Mouse (Mus musculus) heart, embryonic 11.5 days (tissue): ENCODE measurements around the gene Siva1. TPM values are rescaled to one million over a fixed set of nuclear protein-coding genes. Genes with fewer than 3 reads are reported as not detected.
A peak's percentile ranks its signal among the peaks of the same experiment; 100 is the strongest.

Source experiments
- ATAC-seq: fragments of 200-750 bp; cut with Nextera tagmentation; replicated peaks from 2 replicates; pipeline ENCODE4 v1.8.0; 2017; ENCODE audit warnings: moderate library complexity; ENCODE audit not compliant: insufficient number of reproducible peaks, low FRiP score, low TSS enrichment
- H3K27ac ChIP-seq: fragments of 300-500 bp; sonication (generic); 2 replicates; pipeline ENCODE4 v1.5.1; 2014; ENCODE audit warnings: mild to moderate bottlenecking, low read depth, low read length
- H3K27me3 ChIP-seq: fragments of 300-500 bp; sonication (generic); 2 replicates; pipeline ENCODE4 v1.6.1; 2014; ENCODE audit warnings: mild to moderate bottlenecking, low read length, mixed read lengths; ENCODE audit not compliant: control insufficient read depth, insufficient read depth
- H3K36me3 ChIP-seq: fragments of 300-500 bp; sonication (generic); 2 replicates; pipeline ENCODE4 v1.6.1; 2014; ENCODE audit warnings: mild to moderate bottlenecking, low read length, moderate library complexity, mixed read lengths; ENCODE audit not compliant: control insufficient read depth, insufficient read depth
- H3K4me1 ChIP-seq: fragments of 300-500 bp; sonication (generic); 2 replicates; pipeline ENCODE4 v1.6.1; 2014; ENCODE audit warnings: low read length; ENCODE audit not compliant: control insufficient read depth, insufficient read depth
- H3K4me2 ChIP-seq: fragments of 300-500 bp; sonication (generic); 2 replicates; pipeline ENCODE4 v1.6.1; 2014; ENCODE audit warnings: mild to moderate bottlenecking, moderate library complexity
- H3K4me3 ChIP-seq: fragments of 300-500 bp; sonication (generic); 2 replicates; pipeline ENCODE4 v1.5.1; 2014; ENCODE audit warnings: low read depth, low read length
- H3K9ac ChIP-seq: fragments of 300-500 bp; sonication (generic); 2 replicates; pipeline ENCODE4 v1.6.1; 2014; ENCODE audit warnings: mild to moderate bottlenecking, low read depth, low read length, moderate library complexity
- H3K9me3 ChIP-seq: fragments of 300-500 bp; sonication (generic); replicated peaks from 2 replicates; pipeline ENCODE4 v1.6.1; 2016; ENCODE audit warnings: low read length; ENCODE audit not compliant: control insufficient read depth
- WGBS: fragments of 180-500 bp; shearing (Covaris S2); extraction: QIAGEN DNeasy Blood & Tissue Kit; methylation state at CpG from one replicate; pipeline ENCODE4 v1.1.7; 2014; ENCODE audit not compliant: insufficient replicate concordance; 5-methylcytosine and 5-hydroxymethylcytosine counted together
- polyA plus RNA-seq: library from polyadenylated mRNA; unstranded; fragments of >200 nt; fragmentation: Nextera tagmentation; extraction: Ambion mirVana; gene quantifications from 2 replicates; pipeline ENCODE4 v1.2.1, GENCODE M21; 2014

Siva1 gene
- polyA plus RNA-seq, 1 experiment from 2014 or later = 141 TPM

GRCm38 (mm10) chr12:112604022-112604421 is 40.5 kb upstream of the Siva1 start:
- no peak overlapping the region for H3K27ac ChIP-seq
- no peak overlapping the region for H3K9ac ChIP-seq
- 78% methylated on average over 5 of the region's 5 CpGs for WGBS
- H3K27me3 ChIP-seq = no peaks in the 10 kb centered on the region
- no peak for ATAC-seq
- H3K4me1 ChIP-seq = peaks cover 19% of the 10 kb centered on the region
- H3K9me3 ChIP-seq = no peaks in the 10 kb centered on the region
- no peak overlapping the region for H3K4me2 ChIP-seq
- peaks cover 5% of the 10 kb centered on the region; the same call in 1 of the 2 replicates for H3K36me3 ChIP-seq
- H3K4me3 ChIP-seq = no peak overlapping the region

GRCm38 (mm10) chr12:112604709-112605649 is 39.5 kb upstream of the Siva1 start:
- Histone ChIP-seq H3K4me1 (peaks cover 10% of the 10 kb centered on the region; the same call in 1 of the 2 replicates), H3K9ac (no peak overlapping the region), H3K27ac (no peak overlapping the region), H3K27me3 (no peaks in the 10 kb centered on the region), H3K9me3 (no peaks in the 10 kb centered on the region), H3K4me3 (no peak overlapping the region), H3K4me2 (no peak overlapping the region), H3K36me3 (peaks cover 9% of the 10 kb centered on the region)
- 68% methylated on average over 20 of the region's 20 CpGs for WGBS
- no peak for ATAC-seq

- no peaks in the 10 kb centered on the region for H3K27me3 ChIP-seq
- peaks cover 10% of the 10 kb centered on the region for H3K36me3 ChIP-seq
- WGBS = 43% methylated on average over 6 of the region's 6 CpGs
- H3K4me3 ChIP-seq = no peak overlapping the region
- H3K27ac ChIP-seq = no peak overlapping the region
- no peak overlapping the region for H3K9ac ChIP-seq
- no peak for ATAC-seq
- H3K4me2 ChIP-seq = no peak overlapping the region
- H3K4me1 ChIP-seq = peaks cover 5% of the 10 kb centered on the region; the same call in 1 of the 2 replicates
- no peaks in the 10 kb centered on the region for H3K9me3 ChIP-seq
These were observed 38.7 kb upstream of the Siva1 start for GRCm38 (mm10) chr12:112605766-112606165.

GRCm38 (mm10) chr12:112606998-112607397 is 37.5 kb upstream of the Siva1 start:
- Histone ChIP-seq H3K27me3 (no peaks in the 10 kb centered on the region), H3K27ac (no peak overlapping the region), H3K36me3 (peaks cover 13% of the 10 kb centered on the region), H3K4me1 (peaks cover 5% of the 10 kb centered on the region; the same call in 1 of the 2 replicates), H3K9me3 (no peaks in the 10 kb centered on the region), H3K9ac (no peak overlapping the region), H3K4me3 (no peak overlapping the region), H3K4me2 (no peak overlapping the region)
- no peak for ATAC-seq
- WGBS = 69% methylated on average over 6 of the region's 6 CpGs

GRCm38 (mm10) chr12:112609031-112609430 is 35.4 kb upstream of the Siva1 start:
- Histone ChIP-seq H3K27ac (no peak overlapping the region), H3K9me3 (no peaks in the 10 kb centered on the region), H3K36me3 (peaks cover 11% of the 10 kb centered on the region), H3K9ac (no peak overlapping the region), H3K27me3 (no peaks in the 10 kb centered on the region), H3K4me2 (no peak overlapping the region), H3K4me3 (no peak overlapping the region), H3K4me1 (peaks cover 5% of the 10 kb centered on the region; the same call in 1 of the 2 replicates)
- no peak for ATAC-seq
- 82% methylated on average over 10 of the region's 10 CpGs for WGBS

- ATAC-seq = no peak
- Histone ChIP-seq H3K4me1 (peaks cover 36% of the 10 kb centered on the region), H3K27me3 (peaks cover 10% of the 10 kb centered on the region), H3K4me3 (no peak overlapping the region), H3K9me3 (no peaks in the 10 kb centered on the region), H3K36me3 (peaks cover 2% of the 10 kb centered on the region; the same call in 1 of the 2 replicates), H3K4me2 (no peak overlapping the region), H3K27ac (no peak overlapping the region), H3K9ac (no peak overlapping the region)
- WGBS = 59% methylated on average over 9 of the region's 9 CpGs
These were observed 27.8 kb upstream of the Siva1 start for GRCm38 (mm10) chr12:112616668-112617067.

GRCm38 (mm10) chr12:112617184-112617583 is 27.3 kb upstream of the Siva1 start:
- H3K4me1 ChIP-seq = peaks cover 41% of the 10 kb centered on the region

GRCm38 (mm10) chr12:112617898-112618380 is 26.5 kb upstream of the Siva1 start:
- ATAC-seq = peak; percentile 68
- Histone ChIP-seq H3K4me3 (no peak overlapping the region), H3K36me3 (no peaks in the 10 kb centered on the region), H3K27me3 (peaks cover 10% of the 10 kb centered on the region), H3K9me3 (no peaks in the 10 kb centered on the region), H3K4me2 (peak overlapping the region; percentile 93; the same call in 1 of the 2 replicates), H3K4me1 (peaks cover 49% of the 10 kb centered on the region), H3K9ac (peak overlapping the region; percentile 40; the same call in 1 of the 2 replicates), H3K27ac (peak overlapping the region; percentile 92)
- WGBS = 4% methylated on average over 8 of the region's 8 CpGs

More at GRCm38 (mm10) chr12:112617184-112617583, 27.3 kb upstream of the Siva1 start:
- no peak overlapping the region for H3K4me2 ChIP-seq
- H3K4me3 ChIP-seq = no peak overlapping the region
- ATAC-seq = no peak
- H3K36me3 ChIP-seq = no peaks in the 10 kb centered on the region
- H3K9me3 ChIP-seq = no peaks in the 10 kb centered on the region
- no peak overlapping the region for H3K9ac ChIP-seq
- 74% methylated on average over 11 of the region's 11 CpGs for WGBS
- H3K27ac ChIP-seq = peak overlapping the region; percentile 92
- peaks cover 10% of the 10 kb centered on the region for H3K27me3 ChIP-seq
